Mouse (Mus musculus): ENCODE results near the gene Fry. TPM values are rescaled to one million over a fixed set of nuclear protein-coding genes. Genes with fewer than 3 reads are reported as not detected.

Gene Fry
- polyA plus RNA-seq, 1 experiment = 78.6 TPM

DNA sequence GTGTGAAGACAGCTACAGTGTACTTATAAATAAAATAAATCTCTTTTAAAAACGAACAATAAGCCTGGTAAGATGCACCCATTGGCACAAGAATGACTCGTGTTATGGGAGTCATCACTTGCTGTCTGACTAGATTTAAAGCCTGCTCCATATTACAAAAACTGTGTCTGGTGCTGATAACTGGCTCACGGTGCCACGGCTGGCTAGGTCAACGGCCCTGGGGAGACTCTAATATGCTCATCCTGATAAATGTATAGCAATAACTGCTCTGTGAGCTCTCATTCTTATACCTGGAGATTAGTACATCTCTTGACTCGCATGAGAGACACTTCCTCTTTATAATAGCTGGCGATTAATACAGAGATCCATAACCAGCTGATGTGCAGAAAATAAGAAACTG, 12.1 kb upstream of the Fry start:
- no peak for TF ChIP-seq POLR2A (IDR thresholded peaks at IDR 0.05; ENCODE audit: extremely low read depth, insufficient read depth, low read length)
- no peak for TF ChIP-seq CTCF (IDR thresholded peaks at IDR 0.05; ENCODE audit: extremely low read depth, insufficient read depth, low read length)
- Histone ChIP-seq H3K27ac (ENCODE audit: insufficient read depth, low read length) (no peak overlapping the region), H3K4me3 (ENCODE audit: insufficient read depth, low read length) (no peak overlapping the region)

DNA sequence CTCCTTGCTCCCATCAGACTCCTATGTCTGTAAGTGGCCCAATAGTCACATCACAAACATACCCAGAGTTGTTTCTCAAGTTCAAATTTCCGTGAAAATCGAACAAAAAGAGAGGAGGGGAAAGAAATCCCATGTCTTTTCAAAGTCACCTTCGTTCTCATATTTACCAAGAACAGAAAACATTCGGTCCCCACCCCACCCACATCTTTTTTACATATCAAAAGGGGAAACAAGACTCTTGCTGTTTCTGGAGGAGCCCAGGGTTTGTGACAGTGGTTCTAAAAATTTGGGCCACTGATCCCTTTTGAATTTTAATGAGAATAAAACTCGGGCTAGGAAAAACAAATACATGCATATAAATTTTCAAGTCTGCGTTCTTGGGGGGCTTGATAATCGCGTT, 7.2 kb upstream of the Fry start:
- Histone ChIP-seq H3K27ac (ENCODE audit: insufficient read depth, low read length) (no peak overlapping the region), H3K4me1 (ENCODE audit: control insufficient read depth, insufficient read depth, low read length) (no peaks in the 10 kb centered on the region), H3K4me3 (ENCODE audit: insufficient read depth, low read length) (no peak overlapping the region)
- no peak for TF ChIP-seq CTCF (IDR thresholded peaks at IDR 0.05; ENCODE audit: extremely low read depth, insufficient read depth, low read length)

More for the DNA sequence above, 12.1 kb upstream of the Fry start:
- H3K4me1 ChIP-seq (ENCODE audit: control insufficient read depth, insufficient read depth, low read length) = no peaks in the 10 kb centered on the region

DNA sequence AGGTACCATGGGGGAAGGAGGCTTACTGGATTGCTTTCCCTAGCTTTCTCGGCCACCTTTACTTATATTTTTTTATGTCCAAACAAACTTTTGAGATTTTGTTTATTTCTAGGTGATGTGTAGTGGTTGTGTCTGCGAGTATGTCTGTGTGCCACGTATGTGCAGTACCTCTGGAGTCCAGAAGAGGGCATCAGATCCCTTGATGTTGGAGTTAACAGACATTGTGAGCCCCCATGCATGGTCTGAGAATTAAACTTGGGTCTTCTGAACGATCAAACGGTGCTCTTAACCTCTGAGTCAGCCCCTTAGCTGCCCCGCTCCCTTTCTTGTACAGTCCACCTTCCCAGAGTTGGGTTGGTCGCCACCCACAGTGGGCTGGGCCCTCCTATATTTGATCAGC, 4.4 kb upstream of the Fry start:
- TF ChIP-seq CTCF (IDR thresholded peaks at IDR 0.05; ENCODE audit: extremely low read depth, insufficient read depth, low read length) (peak; percentile 41; the same call in 1 of the 2 replicates), POLR2A (IDR thresholded peaks at IDR 0.05; ENCODE audit: extremely low read depth, insufficient read depth, low read length) (no peak)
- H3K27ac ChIP-seq (ENCODE audit: insufficient read depth, low read length) = no peak overlapping the region
- no peaks in the 10 kb centered on the region; the same call in 1 of the 2 replicates for H3K4me1 ChIP-seq (ENCODE audit: control insufficient read depth, insufficient read depth, low read length)
- H3K4me3 ChIP-seq (ENCODE audit: insufficient read depth, low read length) = no peak overlapping the region

GRCm38 (mm10) chr5:150114778-150115177, 3.7 kb upstream of the Fry start:
- no peaks in the 10 kb centered on the region; the same call in 1 of the 2 replicates for H3K4me1 ChIP-seq (ENCODE audit: control insufficient read depth, insufficient read depth, low read length)
- no peak overlapping the region for H3K27ac ChIP-seq (ENCODE audit: insufficient read depth, low read length)
- no peak for TF ChIP-seq POLR2A (IDR thresholded peaks at IDR 0.05; ENCODE audit: extremely low read depth, insufficient read depth, low read length)
- no peak for TF ChIP-seq CTCF (IDR thresholded peaks at IDR 0.05; ENCODE audit: extremely low read depth, insufficient read depth, low read length)
- H3K4me3 ChIP-seq (ENCODE audit: insufficient read depth, low read length) = no peak overlapping the region

GRCm38 (mm10) chr5:150115271-150116092, 3.0 kb upstream of the Fry start:
- Histone ChIP-seq H3K27ac (ENCODE audit: insufficient read depth, low read length) (no peak overlapping the region), H3K4me3 (ENCODE audit: insufficient read depth, low read length) (no peak overlapping the region), H3K4me1 (ENCODE audit: control insufficient read depth, insufficient read depth, low read length) (no peaks in the 10 kb centered on the region; the same call in 1 of the 2 replicates)
- no peak for TF ChIP-seq POLR2A (IDR thresholded peaks at IDR 0.05; ENCODE audit: extremely low read depth, insufficient read depth, low read length)

DNA sequence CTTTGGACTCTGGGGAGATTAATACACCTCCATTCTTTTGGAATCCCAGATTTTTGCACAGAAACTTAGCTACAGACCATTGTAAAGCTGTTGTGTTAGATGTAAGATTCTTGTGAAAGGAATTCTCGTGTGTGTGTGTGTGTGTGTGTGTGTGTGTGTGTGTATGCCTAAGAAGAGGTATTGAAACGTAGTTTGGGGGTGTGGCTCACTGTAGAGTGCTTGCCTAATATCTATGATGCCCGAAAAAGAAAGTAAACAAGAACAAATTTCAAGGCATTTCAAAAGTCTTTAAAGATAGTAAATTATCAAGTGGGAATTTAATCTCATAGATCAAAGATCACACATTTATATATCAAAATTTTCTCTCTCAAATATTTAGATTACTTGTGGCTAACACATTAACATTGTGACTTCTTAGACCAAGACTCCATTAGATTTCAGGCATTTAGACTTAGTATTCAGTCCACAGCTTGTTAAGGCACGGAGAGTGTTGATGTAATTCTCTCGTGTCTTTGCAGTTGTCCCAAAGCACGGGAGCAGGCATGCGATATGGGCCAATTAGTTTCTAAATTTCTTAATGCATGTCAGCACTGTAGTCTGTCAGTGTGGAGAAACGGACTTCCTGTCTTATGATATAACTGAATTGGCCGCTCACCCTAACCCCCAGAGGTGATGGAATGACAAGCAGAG, 2.1 kb upstream of the Fry start:
- no peak overlapping the region for H3K4me3 ChIP-seq (ENCODE audit: insufficient read depth, low read length)
- no peak overlapping the region for H3K27ac ChIP-seq (ENCODE audit: insufficient read depth, low read length)
- no peaks in the 10 kb centered on the region; the same call in 1 of the 2 replicates for H3K4me1 ChIP-seq (ENCODE audit: control insufficient read depth, insufficient read depth, low read length)
- TF ChIP-seq POLR2A (IDR thresholded peaks at IDR 0.05; ENCODE audit: extremely low read depth, insufficient read depth, low read length) (no peak), CTCF (IDR thresholded peaks at IDR 0.05; ENCODE audit: extremely low read depth, insufficient read depth, low read length) (no peak)

DNA sequence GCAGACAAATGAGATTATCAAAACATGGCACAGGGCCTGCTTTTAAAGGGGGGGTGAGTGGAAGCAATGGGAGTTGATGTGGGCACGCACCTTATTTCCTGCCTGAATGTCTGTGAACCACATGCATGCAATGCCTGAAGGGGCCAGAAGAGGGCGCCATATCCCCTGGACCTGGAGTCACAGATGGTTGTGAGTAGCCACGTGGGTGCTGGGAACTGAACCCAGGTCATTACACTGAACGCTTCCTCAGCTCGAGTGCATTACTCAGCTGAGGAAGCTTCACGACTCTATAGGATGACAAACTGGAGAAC, 1.6 kb upstream of the Fry start:
- no peaks in the 10 kb centered on the region; the same call in 1 of the 2 replicates for H3K4me1 ChIP-seq (ENCODE audit: control insufficient read depth, insufficient read depth, low read length)
- no peak overlapping the region for H3K4me3 ChIP-seq (ENCODE audit: insufficient read depth, low read length)
- TF ChIP-seq POLR2A (IDR thresholded peaks at IDR 0.05; ENCODE audit: extremely low read depth, insufficient read depth, low read length) = no peak
- no peak for TF ChIP-seq CTCF (IDR thresholded peaks at IDR 0.05; ENCODE audit: extremely low read depth, insufficient read depth, low read length)
- H3K27ac ChIP-seq (ENCODE audit: insufficient read depth, low read length) = no peak overlapping the region

DNA sequence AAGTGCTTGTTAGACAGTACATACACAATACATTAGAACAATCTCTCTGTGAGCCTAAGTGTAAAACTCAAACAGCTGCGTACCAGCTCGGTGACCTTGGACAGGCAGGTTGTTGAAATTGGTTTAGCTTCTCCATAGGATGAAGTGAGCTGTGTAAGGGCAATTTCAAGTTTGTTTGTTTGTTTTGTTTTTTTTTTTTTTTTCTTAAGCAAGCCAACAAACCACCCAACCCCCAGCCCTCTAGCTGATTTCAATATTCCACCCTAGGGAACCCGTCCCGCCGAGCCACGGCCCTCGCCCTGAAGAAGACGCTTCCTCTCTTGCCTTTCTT, 356 bp upstream of the Fry start:
- TF ChIP-seq CTCF (IDR thresholded peaks at IDR 0.05; ENCODE audit: extremely low read depth, insufficient read depth, low read length) = no peak
- Histone ChIP-seq H3K4me1 (ENCODE audit: control insufficient read depth, insufficient read depth, low read length) (peaks cover 4% of the 10 kb centered on the region), H3K4me3 (ENCODE audit: insufficient read depth, low read length) (peak overlapping the region; percentile 60; the same call in 1 of the 2 replicates), H3K27ac (ENCODE audit: insufficient read depth, low read length) (no peak overlapping the region)

DNA sequence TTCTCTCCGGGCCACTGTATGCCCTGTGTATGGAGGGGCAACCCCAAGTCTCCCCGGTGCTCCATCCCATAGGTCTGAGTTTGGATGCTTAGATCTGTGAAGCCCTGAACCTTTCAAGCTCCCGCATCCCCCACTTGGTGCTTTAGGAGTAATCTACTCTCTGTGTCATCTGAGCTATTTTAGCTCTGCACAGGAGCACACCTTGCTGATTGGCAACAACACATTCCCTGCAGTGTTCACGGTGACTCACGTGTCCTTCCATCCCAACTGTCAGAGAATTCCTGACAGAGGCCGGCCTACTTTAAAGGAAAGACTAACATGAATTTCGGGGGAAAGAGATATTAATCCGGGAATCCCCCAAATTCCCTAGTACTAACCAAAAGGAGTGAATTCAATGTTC, 2.2 kb downstream of the Fry start:
- no peak for TF ChIP-seq POLR2A (IDR thresholded peaks at IDR 0.05; ENCODE audit: extremely low read depth, insufficient read depth, low read length)
- no peak for TF ChIP-seq CTCF (IDR thresholded peaks at IDR 0.05; ENCODE audit: extremely low read depth, insufficient read depth, low read length)
- H3K27ac ChIP-seq (ENCODE audit: insufficient read depth, low read length) = no peak overlapping the region
- H3K4me1 ChIP-seq (ENCODE audit: control insufficient read depth, insufficient read depth, low read length) = peaks cover 4% of the 10 kb centered on the region
- H3K4me3 ChIP-seq (ENCODE audit: insufficient read depth, low read length) = no peak overlapping the region

GRCm38 (mm10) chr5:150122095-150122494, 3.6 kb downstream of the Fry start:
- H3K4me1 ChIP-seq (ENCODE audit: control insufficient read depth, insufficient read depth, low read length) = peaks cover 4% of the 10 kb centered on the region
- H3K27ac ChIP-seq (ENCODE audit: insufficient read depth, low read length) = peak overlapping the region; percentile 41; the same call in 1 of the 2 replicates
- H3K4me3 ChIP-seq (ENCODE audit: insufficient read depth, low read length) = no peak overlapping the region
- no peak for TF ChIP-seq CTCF (IDR thresholded peaks at IDR 0.05; ENCODE audit: extremely low read depth, insufficient read depth, low read length)
- no peak for TF ChIP-seq POLR2A (IDR thresholded peaks at IDR 0.05; ENCODE audit: extremely low read depth, insufficient read depth, low read length)
